Mouse (Mus musculus): ENCODE results near the gene Samd7.

The Samd7 gene

DNA sequence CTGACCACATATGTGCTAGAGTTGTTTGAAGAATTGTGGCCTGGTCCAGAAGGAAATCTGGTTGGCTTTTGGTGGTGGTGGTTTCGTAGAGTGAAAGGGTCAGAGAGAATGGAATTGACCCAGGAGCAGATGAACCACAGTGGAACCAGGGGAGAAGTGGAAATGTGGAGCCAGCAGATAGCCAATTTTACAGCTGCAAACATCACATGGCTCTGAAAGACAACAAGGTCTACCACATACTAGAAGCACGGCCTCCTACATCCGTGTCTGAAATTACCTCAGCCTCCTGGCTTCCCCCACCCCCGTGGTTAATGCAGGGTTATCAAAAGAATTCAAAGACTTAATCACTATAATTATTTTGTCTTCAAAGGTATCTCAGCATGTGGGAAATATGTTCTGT lies 18.8 kb downstream of the Samd7 start:
- no peak for DNase-seq (ENCODE audit: low read depth, low spot score)

DNA sequence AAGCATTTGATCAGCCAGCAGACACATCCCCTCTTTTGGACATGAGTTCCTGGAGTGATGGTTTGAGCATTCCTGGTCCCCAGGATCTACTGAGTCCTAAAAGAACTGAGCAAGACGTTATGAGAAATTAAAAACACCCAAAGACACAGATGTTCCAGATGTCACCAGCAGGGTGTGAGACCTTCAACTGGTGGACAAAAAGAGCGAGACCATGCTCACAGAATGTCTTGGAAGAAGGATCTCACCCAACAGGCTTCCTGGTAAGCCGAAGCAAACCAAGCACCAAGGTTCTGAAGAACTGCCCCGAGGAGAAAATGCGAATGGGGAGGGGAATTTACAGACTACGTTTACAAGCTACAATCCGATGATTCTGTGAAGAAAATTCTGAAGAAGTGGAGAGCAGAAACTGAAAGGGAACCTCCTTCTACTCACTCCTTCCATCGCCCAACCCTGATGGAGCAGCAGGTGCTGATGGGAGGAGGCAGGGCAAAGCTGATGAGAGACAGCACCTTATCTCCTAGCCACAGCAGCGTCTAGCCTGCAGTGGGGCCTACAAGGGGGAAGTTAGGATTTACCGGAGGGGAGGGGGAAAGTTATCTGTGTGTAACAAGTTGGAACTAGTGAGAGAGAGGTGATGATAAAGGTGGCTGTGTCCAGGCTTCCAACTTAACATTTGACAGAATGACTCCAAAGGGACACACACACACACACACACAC lies 19.4 kb downstream of the Samd7 start:
- peak; percentile 22 for DNase-seq (ENCODE audit: low read depth, low spot score)

DNA sequence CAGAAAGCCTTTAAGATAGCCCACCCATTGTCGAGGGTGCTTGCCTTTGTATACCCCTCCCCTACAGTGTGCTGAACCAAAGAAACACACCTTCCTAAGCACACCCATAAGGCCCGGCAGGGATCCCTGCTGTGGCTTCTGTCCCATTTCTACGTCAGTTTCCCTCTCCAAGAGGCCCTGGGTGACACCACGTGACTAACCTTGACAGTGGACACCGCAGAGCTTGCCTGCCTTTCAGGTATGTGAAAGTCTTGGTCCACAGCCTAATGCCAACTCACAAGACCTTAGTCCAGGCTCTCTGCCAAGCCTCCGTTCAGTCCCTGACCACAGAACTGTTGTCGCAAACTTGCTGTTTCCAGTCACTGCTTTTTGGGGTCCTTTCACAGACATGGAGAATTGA lies 20.1 kb downstream of the Samd7 start:
- no peak for DNase-seq (ENCODE audit: low read depth, low spot score)

DNA sequence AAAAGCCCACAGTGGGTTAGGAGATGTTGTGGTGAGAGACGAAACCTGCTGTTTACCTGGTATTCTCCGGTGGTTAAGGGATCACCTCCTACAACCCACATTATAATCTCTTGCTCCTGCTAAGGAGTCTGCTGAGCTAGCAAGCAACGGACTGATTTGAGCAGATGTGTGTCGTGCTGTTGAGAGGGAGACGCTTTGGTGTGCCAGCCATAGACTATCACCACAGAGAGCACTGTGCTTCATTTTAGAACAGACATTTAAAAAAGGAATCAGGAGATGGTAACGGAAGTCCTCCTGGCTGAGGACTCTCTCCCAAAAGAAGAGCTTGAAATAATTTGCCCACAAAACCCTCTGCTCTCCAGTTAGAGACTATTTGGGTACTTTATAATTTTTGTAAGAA lies 21.2 kb downstream of the Samd7 start:
- DNase-seq (ENCODE audit: low read depth, low spot score) = no peak

DNA sequence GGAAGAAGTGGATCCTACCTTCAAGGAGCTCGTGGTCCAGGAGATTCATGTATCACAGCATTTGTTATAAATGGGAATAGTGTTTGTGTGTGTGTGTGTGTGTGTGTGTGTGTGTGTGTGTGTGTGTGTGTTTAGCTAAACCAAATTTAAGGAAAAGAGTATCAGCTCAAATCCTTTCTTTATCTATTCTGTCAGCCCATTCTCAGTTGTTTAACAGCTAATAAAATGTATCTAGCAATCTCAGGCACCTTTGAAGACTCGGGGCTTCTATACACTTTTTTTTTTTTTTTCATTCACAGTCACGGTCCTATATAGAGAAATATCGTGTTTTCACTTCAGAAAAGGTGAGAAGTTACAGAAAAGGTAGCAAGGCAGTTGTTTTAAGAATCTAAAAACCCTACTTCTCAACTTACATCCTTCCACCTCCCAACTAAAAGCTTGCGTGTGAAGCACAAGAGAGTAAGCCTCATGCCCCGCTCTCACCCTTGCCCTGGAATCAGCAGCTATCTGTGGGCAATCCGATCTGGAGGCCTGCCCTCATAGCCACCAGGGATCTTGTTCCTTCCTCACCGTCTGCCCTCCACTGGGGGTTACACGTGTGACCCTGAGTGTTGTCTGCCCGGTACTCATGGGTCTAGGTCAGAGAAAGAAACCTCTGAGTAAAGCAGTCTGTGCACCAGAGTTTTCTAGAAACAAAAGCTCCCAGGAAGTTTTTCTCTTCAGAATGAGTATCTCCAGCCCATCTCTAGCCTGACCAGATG lies 23.8 kb downstream of the Samd7 start:
- DNase-seq (ENCODE audit: low read depth, low spot score) = no peak

DNA sequence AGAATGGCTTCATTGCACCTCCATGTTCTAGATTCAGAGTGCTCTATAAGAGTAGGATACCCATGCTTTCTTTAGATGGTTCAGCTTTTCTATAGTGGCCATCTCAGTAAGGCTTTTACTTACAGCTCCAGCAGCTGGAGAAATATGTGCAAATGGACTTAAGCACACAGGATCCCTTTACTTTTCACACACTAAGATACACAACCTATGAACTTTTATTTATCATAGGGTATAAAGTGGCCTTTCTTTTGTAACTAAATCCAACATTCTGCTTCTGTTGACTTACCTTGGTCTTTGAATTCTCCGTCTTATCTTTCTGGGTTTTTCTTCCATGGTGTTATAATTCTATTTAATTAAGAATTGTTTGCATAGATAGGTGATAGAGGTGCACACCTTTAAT lies 25.5 kb downstream of the Samd7 start:
- DNase-seq (ENCODE audit: low read depth, low spot score) = no peak

DNA sequence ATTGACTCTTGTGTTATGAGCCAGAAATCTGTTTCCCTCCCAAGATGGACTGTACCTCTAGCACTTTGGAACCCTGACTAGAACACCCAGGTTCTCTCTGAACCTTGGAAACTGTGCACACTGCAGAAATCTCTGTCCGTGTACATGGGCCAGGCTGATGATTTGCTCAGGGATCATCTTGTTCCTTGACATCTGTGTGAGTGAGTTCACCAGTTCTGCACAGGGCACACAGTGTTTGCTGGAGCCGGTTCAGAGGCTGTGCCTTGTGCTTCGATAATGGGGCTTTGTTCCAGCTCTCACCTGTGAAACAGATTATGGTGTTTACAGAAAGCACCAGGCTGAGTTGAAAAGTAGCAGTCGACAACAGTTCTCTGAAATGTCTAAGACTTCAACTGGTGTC lies 26.5 kb downstream of the Samd7 start:
- no peak for DNase-seq (ENCODE audit: low read depth, low spot score)

DNA sequence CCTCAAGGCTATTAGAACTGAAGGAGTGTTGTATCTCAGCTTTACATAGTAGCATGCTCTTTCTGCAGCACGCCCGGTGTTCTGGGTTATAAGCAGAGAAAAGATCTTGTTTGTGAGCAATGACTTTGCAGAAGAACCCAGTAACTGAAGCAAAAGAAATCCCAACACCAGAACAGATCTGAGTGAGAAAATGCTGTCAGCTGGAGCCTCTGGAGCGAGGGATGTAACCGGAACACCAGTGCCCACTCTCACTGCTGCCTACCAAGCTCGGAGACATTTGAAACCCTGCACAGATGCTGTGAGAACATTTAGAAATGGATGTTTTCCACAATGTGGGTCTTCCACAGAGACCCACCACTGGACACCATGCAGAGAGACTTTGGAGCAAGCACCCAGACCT lies 28.6 kb downstream of the Samd7 start:
- no peak for DNase-seq (ENCODE audit: low read depth, low spot score)

DNA sequence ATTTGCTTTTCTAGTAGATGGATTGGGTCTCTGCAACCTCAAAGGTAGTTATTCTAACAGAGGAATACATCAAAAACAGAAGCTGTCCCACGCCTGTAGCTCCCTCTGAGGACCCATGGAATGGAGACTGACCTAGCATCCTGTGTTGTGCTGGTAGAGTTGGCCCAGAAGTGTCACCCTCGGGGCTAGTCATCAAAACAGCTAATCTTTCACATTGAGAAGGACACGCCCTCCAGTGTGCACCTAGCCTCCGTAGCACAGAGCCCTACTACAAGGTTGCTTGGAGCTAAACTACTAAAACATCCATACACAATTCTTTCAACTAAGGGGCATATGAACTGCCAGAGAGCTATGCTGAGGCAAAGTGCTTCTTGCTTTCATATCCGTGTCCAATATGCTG lies 31.9 kb downstream of the Samd7 start:
- DNase-seq (ENCODE audit: low read depth, low spot score) = no peak

DNA sequence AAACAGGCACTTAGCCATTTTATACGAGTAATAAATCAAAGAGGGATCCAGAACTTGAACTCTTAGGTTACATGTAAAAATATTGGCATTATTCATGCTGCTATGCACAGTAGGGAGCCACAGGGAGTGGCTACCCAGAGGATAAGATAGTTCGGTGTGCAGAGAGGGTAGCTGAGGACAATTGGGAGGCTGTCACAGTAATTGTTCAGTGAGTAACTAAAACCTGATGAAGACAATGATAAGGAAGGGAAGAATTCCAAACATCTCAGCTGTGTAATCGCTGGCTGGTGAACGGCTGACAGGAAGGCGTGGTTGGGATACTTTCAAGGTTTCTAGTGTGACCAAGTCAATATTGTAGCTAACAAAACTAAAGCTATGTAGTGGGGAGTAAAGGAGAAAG lies 42.4 kb downstream of the Samd7 start:
- no peak for DNase-seq (ENCODE audit: low read depth, low spot score)

DNA sequence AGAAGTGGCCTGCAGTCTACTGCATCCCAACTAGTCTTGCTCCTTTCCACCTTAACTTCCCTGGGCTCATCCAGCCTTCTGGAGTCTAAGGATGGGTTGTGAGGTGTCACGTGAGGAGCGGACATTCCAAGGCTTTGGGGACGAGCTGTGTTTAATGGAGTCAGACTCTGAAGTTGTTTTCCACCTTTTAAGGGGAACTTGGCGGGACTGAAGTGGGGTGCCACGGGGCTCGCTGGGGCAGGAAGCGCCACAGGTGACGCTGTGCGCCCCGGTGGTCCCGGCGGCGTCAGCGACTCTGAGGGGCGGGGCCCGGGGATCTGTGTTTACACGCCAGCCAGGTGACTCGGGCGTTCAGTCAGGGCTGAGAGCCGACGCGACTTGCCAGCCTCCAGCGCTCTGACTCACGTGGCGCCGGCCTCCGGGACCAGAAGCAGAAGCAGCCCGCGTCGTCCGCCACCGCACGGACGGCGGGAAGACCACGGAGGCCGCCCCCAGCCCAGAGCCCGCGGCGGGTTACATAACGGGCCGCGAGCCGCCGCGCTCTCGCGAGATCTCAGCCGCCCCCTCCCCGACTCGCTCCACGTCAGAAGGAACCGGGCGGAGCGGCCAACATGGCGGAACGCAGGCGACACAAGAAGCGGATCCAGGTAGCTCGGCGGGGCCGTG lies 46.8 kb downstream of the Samd7 start, which contains the start of gene Sec62:
Sec62 (plus strand) TSS at position 139 of the 666 bp plus-strand sequence.
- peak; percentile 98 for DNase-seq (ENCODE audit: low read depth, low spot score)

DNA sequence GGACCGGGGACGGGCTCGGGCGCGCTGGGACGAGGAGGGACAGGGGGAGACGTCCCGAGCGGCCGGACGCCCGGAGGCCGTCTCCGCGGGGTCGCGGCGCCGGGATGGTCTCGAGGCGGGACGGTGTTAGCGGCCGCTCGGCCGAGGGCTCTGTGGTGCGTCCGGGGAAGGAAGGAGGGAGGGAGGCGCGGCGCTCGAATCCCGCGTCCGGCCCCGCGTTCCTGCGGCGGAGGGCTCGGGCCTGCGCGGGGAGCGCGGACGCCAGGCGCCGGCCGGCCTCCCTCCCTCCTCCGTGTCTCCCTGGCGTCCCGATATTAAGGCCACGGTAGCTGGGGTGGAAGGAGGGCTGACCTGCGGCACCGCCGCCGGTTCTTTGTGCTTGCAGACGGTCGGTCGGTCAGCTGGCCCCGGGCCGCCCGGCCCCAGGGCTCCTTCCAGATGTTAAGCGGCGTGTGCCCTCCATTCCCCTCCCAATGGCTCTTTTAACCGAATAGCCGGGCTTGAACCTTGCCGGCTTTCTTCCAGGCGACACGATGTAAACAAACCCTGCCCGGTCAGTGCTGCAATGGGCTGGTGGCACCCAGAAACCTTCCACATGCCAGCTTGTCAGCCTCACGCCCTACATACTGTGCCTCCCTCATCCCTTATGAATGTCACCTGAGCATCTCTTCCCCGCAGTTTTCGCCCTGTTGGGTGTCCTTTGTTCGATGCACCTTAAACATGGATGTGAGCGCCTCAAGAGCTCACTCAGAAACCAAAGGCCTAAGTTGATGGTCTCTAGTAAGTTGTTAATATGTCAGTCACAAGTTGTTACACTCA lies 47.5 kb downstream of the Samd7 start:
- DNase-seq (ENCODE audit: low read depth, low spot score) = peak; percentile 50

DNA sequence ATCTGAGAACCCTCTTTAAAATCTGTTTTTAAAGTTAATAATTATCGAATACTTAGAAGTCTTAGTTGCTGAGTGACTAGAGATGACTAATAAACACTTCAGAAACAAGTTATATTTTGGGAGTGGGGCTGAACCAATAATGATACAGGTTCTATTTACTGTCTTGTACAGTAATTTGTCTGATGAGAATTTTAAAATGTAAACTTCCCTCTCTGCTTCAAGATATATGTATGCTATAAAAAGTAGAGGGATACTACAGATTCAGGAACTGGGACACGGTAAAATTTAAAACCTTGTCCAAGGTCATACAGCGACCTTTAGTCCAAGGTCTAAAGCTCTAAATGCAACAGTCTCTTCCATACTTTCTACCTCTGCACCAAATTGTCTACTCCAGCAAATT lies 56.1 kb downstream of the Samd7 start:
- no peak for DNase-seq (ENCODE audit: low read depth, low spot score)

DNA sequence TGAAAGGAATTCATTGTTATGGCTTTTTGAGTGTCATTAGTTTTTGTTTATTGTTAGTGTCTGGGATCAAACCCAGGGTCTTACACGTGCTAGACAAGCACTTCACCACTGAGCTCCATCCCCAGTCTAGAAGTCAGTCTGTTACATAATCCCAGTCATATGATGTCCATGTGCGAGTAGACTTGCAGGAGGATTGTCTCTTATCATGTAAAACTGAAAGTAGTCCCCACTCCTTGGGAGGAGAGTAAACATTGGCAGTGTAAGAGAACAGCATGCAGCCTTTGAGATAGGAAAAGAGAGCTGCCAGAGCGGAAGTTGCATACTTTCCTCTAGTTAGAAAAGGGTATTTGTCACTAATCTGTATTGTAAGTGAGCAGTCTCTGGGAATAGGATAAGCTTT lies 66.8 kb downstream of the Samd7 start:
- no peak for DNase-seq (ENCODE audit: low read depth, low spot score)
